ENCODE assay signal across 8 mouse cellular contexts in genomic region chr6:47395465-47396337, GRCm38 (mm10). TPM values are rescaled to one million over a fixed set of nuclear protein-coding genes. Genes with fewer than 3 reads are reported as not detected.
DNase-seq lines count a peak whose midpoint lies in the region; ATAC-seq and TF ChIP-seq lines count a peak whose summit lies in the region.

No protein-coding gene starts in this region.

- in situ Hi-C loops in CH12.LX (cut with MboI; ENCODE audit: low pct_ligation_motif_present, low pct_unique_long_range_greater_than_20kb, low sequenced_read_pairs) = loop anchor here (10.0 kb wide), 1 partner anchor 81 kb away; no protein-coding TSS in a partner anchor

- TF ChIP-seq RAD21 in CH12.LX (IDR thresholded peaks at IDR 0.05; ENCODE audit: low read depth, low read length) = peak; percentile 93

- WGBS in hindbrain, embryonic 11.5 days = 54% methylated on average over 5 of the region's 5 CpGs
- 48% methylated on average over 5 of the region's 5 CpGs for WGBS in hindbrain, embryonic 16.5 days
- 27% methylated on average over 5 of the region's 5 CpGs for WGBS in liver, embryonic 14.5 days (ENCODE audit: insufficient replicate concordance)

- H3K9me3 ChIP-seq in hindbrain, embryonic 11.5 days (ENCODE audit: control insufficient read depth, low read length) = no peaks in the 10 kb centered on the region
- no peaks in the 10 kb centered on the region for H3K9me3 ChIP-seq in hindbrain, embryonic 16.5 days (ENCODE audit: control insufficient read depth, low read length)
- H3K9me3 ChIP-seq in CH12.LX (replicated peaks; ENCODE audit: low read length) = no peaks in the 10 kb centered on the region
- H3K9me3 ChIP-seq in liver, embryonic 14.5 days (ENCODE audit: control insufficient read depth, low read length) = no peaks in the 10 kb centered on the region

- H3K27ac ChIP-seq in hindbrain, embryonic 11.5 days (ENCODE audit: low read depth, low read length) = no peak overlapping the region
- no peak overlapping the region for H3K27ac ChIP-seq in hindbrain, embryonic 16.5 days (ENCODE audit: low read depth, low read length)
- H3K27ac ChIP-seq in CH12.LX (ENCODE audit: insufficient read depth, low read depth) = no peak overlapping the region
- H3K27ac ChIP-seq in liver, embryonic 14.5 days = no peak overlapping the region

- intact Hi-C loops in gastrocnemius, postnatal 14 days (cut with DNase I; ENCODE audit: low total_unique reads) = loop anchor here (10.0 kb wide), 1 partner anchor 119 kb away; no protein-coding TSS in a partner anchor

- peak; percentile 27 for DNase-seq in hindbrain, embryonic 11.5 days (ENCODE audit: low spot score)
- peak; percentile 70 for DNase-seq in CH12.LX (ENCODE audit: extremely low read depth)
- DNase-seq in brain, adult 2 months (ENCODE audit: low read depth, low spot score) = peak; percentile 72
- DNase-seq in gastrocnemius, postnatal 14 days = peak; percentile 18
- DNase-seq in liver, embryonic 14.5 days (ENCODE audit: low read depth in 3 of 3, low spot score in 3 of 3) = peak; percentile 9 to 37 (median 33)
- DNase-seq in spleen, postnatal 36 days (ENCODE audit: low spot score in 2 of 2) = peak; percentile 42 to 56
- no peak for DNase-seq in right cerebral cortex, postnatal 4 days

- H3K4me3 ChIP-seq in hindbrain, embryonic 11.5 days (ENCODE audit: low read depth, low read length) = no peak overlapping the region
- H3K4me3 ChIP-seq in hindbrain, embryonic 16.5 days (ENCODE audit: low read length) = no peak overlapping the region
- H3K4me3 ChIP-seq in CH12.LX (replicated peaks in 1 of 3; ENCODE audit: low read depth in 2 of 3, low read length in 2 of 3, poor library complexity in 1 of 3) = no peak overlapping the region
- H3K4me3 ChIP-seq in liver, embryonic 14.5 days (ENCODE audit: insufficient read depth in 1 of 2, low read depth in 2 of 2, low read length in 2 of 2) = no peak overlapping the region

- TF ChIP-seq POLR2A in CH12.LX (IDR thresholded peaks at IDR 0.05; ENCODE audit: low read depth, low read length) = no peak

- H3K4me1 ChIP-seq in hindbrain, embryonic 11.5 days (replicated peaks; ENCODE audit: control insufficient read depth, insufficient read depth, low read length) = no peaks in the 10 kb centered on the region
- H3K4me1 ChIP-seq in hindbrain, embryonic 16.5 days (ENCODE audit: control insufficient read depth, insufficient read depth, low read depth, low read length) = peaks cover 1% of the 10 kb centered on the region; the same call in 1 of the 2 replicates
- peaks cover 2 to 15% of the 10 kb centered on the region in 2 experiments; a peak in 3 of 4 replicates for H3K4me1 ChIP-seq in CH12.LX (ENCODE audit: control insufficient read depth in 1 of 2, insufficient read depth in 2 of 2)
- no peaks in the 10 kb centered on the region for H3K4me1 ChIP-seq in liver, embryonic 14.5 days (replicated peaks; ENCODE audit: control insufficient read depth in 2 of 2, insufficient read depth in 2 of 2, low read length in 1 of 2)

- H3K27me3 ChIP-seq in hindbrain, embryonic 11.5 days (ENCODE audit: control insufficient read depth, insufficient read depth, low read length) = no peaks in the 10 kb centered on the region
- no peaks in the 10 kb centered on the region for H3K27me3 ChIP-seq in hindbrain, embryonic 16.5 days (replicated peaks; ENCODE audit: control insufficient read depth, insufficient read depth, low read length)
- H3K27me3 ChIP-seq in CH12.LX (replicated peaks) = no peaks in the 10 kb centered on the region
- no peaks in the 10 kb centered on the region for H3K27me3 ChIP-seq in liver, embryonic 14.5 days (ENCODE audit: control insufficient read depth, insufficient read depth, low read length)

- H3K36me3 ChIP-seq in hindbrain, embryonic 11.5 days (ENCODE audit: control insufficient read depth, insufficient read depth, low read length) = no peaks in the 10 kb centered on the region
- H3K36me3 ChIP-seq in hindbrain, embryonic 16.5 days (ENCODE audit: control insufficient read depth, insufficient read depth, low read length) = no peaks in the 10 kb centered on the region
- H3K36me3 ChIP-seq in CH12.LX (replicated peaks in 1 of 2; ENCODE audit: control insufficient read depth in 1 of 2, insufficient read depth in 1 of 2, low read length in 1 of 2) = no peaks in the 10 kb centered on the region
- no peaks in the 10 kb centered on the region for H3K36me3 ChIP-seq in liver, embryonic 14.5 days (replicated peaks; ENCODE audit: control insufficient read depth, insufficient read depth, low read depth)

- TF ChIP-seq EP300 in CH12.LX (IDR thresholded peaks at IDR 0.05; ENCODE audit: low read length) = no peak
- TF ChIP-seq EP300 in liver, embryonic 14.5 days (IDR thresholded peaks at IDR 0.05; ENCODE audit: low read depth) = no peak

- dilution Hi-C loops in CH12.LX (cut with MboI; ENCODE audit: extremely low pct_ligation_motif_present, extremely low pct_unique_long_range_greater_than_20kb, low sequenced_read_pairs) = no loop called here

- TF ChIP-seq CTCF in CH12.LX (conservative IDR thresholded peaks at IDR 0.05 in 1 of 2, IDR thresholded peaks at IDR 0.05 in 1 of 2; ENCODE audit: low read depth in 2 of 2, low read length in 2 of 2) = peak; percentile 85 to 92
- peak; percentile 75 for TF ChIP-seq CTCF in liver, embryonic 14.5 days (IDR thresholded peaks at IDR 0.05; ENCODE audit: low read depth)

- ATAC-seq in hindbrain, embryonic 11.5 days (ENCODE audit: low FRiP score) = no peak
- ATAC-seq in hindbrain, embryonic 16.5 days = no peak
- no peak for ATAC-seq in liver, embryonic 14.5 days (ENCODE audit: insufficient read depth)

- H3K9ac ChIP-seq in hindbrain, embryonic 11.5 days (ENCODE audit: low read depth, low read length) = no peak overlapping the region
- H3K9ac ChIP-seq in hindbrain, embryonic 16.5 days (ENCODE audit: low read depth, low read length) = no peak overlapping the region
- no peak overlapping the region for H3K9ac ChIP-seq in CH12.LX (ENCODE audit: insufficient read depth, low read depth)
- no peak overlapping the region for H3K9ac ChIP-seq in liver, embryonic 14.5 days (replicated peaks)

- H3K79me2 ChIP-seq in CH12.LX (replicated peaks; ENCODE audit: control insufficient read depth, extremely low read depth, insufficient read depth, poor library complexity, severe bottlenecking) = no peaks in the 10 kb centered on the region

- H3K4me2 ChIP-seq in hindbrain, embryonic 11.5 days (replicated peaks; ENCODE audit: low read depth, low read length) = no peak overlapping the region
- no peak overlapping the region for H3K4me2 ChIP-seq in hindbrain, embryonic 16.5 days (ENCODE audit: low read length)
- H3K4me2 ChIP-seq in CH12.LX (ENCODE audit: insufficient read depth, low read depth, poor library complexity, severe bottlenecking) = peak overlapping the region; percentile 58; the same call in 1 of the 2 replicates
- no peak overlapping the region for H3K4me2 ChIP-seq in liver, embryonic 14.5 days (ENCODE audit: low read depth)

TF ChIP-seq in CH12.LX, 34 proteins besides CTCF, POLR2A, EP300 and RAD21:
- TF ChIP-seq IRF4 (IDR thresholded peaks at IDR 0.05; ENCODE audit: low read depth, low read length) (no peak), BHLHE40 (IDR thresholded peaks at IDR 0.05; ENCODE audit: low read depth, low read length) (0 out of 2 replicates have a peak, but pooled peaks have one; percentile 32), MAX (IDR thresholded peaks at IDR 0.05; ENCODE audit: low read length) (no peak; the same call in 1 of the 2 replicates), POLR2AphosphoS2 (IDR thresholded peaks at IDR 0.05; ENCODE audit: low read depth, low read length) (no peak), JUND (conservative IDR thresholded peaks at IDR 0.05; ENCODE audit: low read depth, low read length) (no peak), MAZ (IDR thresholded peaks at IDR 0.05; ENCODE audit: low read depth, low read length) (0 out of 2 replicates have a peak, but pooled peaks have one; percentile 48), MYC (IDR thresholded peaks at IDR 0.05; ENCODE audit: low read depth, low read length) (peak; percentile 70; the same call in 1 of the 2 replicates), ELF1 (IDR thresholded peaks at IDR 0.05; ENCODE audit: low read depth, low read length) (no peak), ZC3H11A (IDR thresholded peaks at IDR 0.05; ENCODE audit: low read depth, low read length) (peak; percentile 73), JUN (IDR thresholded peaks at IDR 0.05; ENCODE audit: insufficient read depth, low read depth, low read length) (no peak), ZNF384 (IDR thresholded peaks at IDR 0.05; ENCODE audit: low read depth, low read length) (no peak), TBP (conservative IDR thresholded peaks at IDR 0.05; ENCODE audit: low read depth, low read length) (no peak), SMC3 (IDR thresholded peaks at IDR 0.05; ENCODE audit: low read depth, low read length) (peak; percentile 90), ZMIZ1 (IDR thresholded peaks at IDR 0.05; ENCODE audit: low read depth, low read length) (no peak), USF2 (conservative IDR thresholded peaks at IDR 0.05; ENCODE audit: low read depth, low read length) (no peak), NELFE (IDR thresholded peaks at IDR 0.05; ENCODE audit: low read depth, low read length) (no peak)
TF ChIP-seq in CH12.LX: peak in this region for 5.

RNA-seq across cellular contexts. Expression of gene Cul1, which starts 57.5 kb away (rescaled TPM):
- polyA plus RNA-seq in hindbrain, embryonic 11.5 days (2014; fragmentation: Nextera tagmentation; extraction: Ambion mirVana) = 169 and 178 TPM in 2 replicates
- 118 and 121 TPM in 2 replicates for polyA plus RNA-seq in hindbrain, embryonic 16.5 days (2015; fragmentation: Nextera tagmentation; extraction: Ambion mirVana)
- total RNA-seq in CH12.LX (2012; rRNA removed) (63.6 and 73.6 TPM in 2 replicates), CH12.LX (2014; rRNA removed) (155 and 183 TPM in 2 replicates)
- polyA plus RNA-seq in CH12.LX (2012; ENCODE audit: insufficient read length, low read depth) = 79.6 and 108 TPM in 2 replicates
- total RNA-seq in gastrocnemius, postnatal 14 days (2021) = 10 to 100 TPM; 59.0 to 59.7 TPM
- polyA plus RNA-seq in liver, embryonic 14.5 days (2012; rRNA removed) = 21.9 and 37.5 TPM in 2 replicates
- 64.6 and 67.6 TPM in 2 replicates for polyA plus RNA-seq in liver, embryonic 14.5 days (2014; fragmentation: Nextera tagmentation; extraction: Ambion mirVana)
